Mouse (Mus musculus) hindbrain, embryonic 13.5 days (tissue): ENCODE measurements around the gene Atg4d. TPM values are rescaled to one million over a fixed set of nuclear protein-coding genes. Genes with fewer than 3 reads are reported as not detected.
"Not testable (repeated sequence)": the region's sequence is repeated elsewhere in the genome, so short reads cannot be mapped to it uniquely, and the experiment has no call there.

ENCODE experiments used
- ATAC-seq: fragments of 200-750 bp; cut with Nextera tagmentation; 2 replicates; pipeline ENCODE4 v1.8.0; 2017; ENCODE audit warnings: moderate TSS enrichment; ENCODE audit not compliant: low FRiP score
- H3K27ac ChIP-seq: fragments of 300-500 bp; sonication (generic); 2 replicates; pipeline ENCODE4 v1.5.1; 2015; ENCODE audit warnings: inconsistent platforms, mild to moderate bottlenecking, moderate library complexity
- H3K27me3 ChIP-seq: fragments of 300-500 bp; sonication (generic); 2 replicates; pipeline ENCODE4 v1.6.1; 2015; ENCODE audit warnings: mild to moderate bottlenecking, inconsistent platforms
- H3K36me3 ChIP-seq: fragments of 300-500 bp; sonication (generic); 2 replicates; pipeline ENCODE4 v1.6.1; 2015; ENCODE audit warnings: mild to moderate bottlenecking, inconsistent platforms
- H3K4me1 ChIP-seq: fragments of 300-500 bp; sonication (generic); replicated peaks from 2 replicates; pipeline ENCODE4 v1.6.1; 2015; ENCODE audit warnings: inconsistent platforms
- H3K4me2 ChIP-seq: fragments of 300-500 bp; sonication (generic); 2 replicates; pipeline ENCODE4 v1.6.1; 2015; ENCODE audit warnings: inconsistent platforms, mild to moderate bottlenecking, moderate library complexity
- H3K4me3 ChIP-seq: fragments of 300-500 bp; sonication (generic); 2 replicates; pipeline ENCODE4 v1.5.1; 2015; ENCODE audit warnings: mild to moderate bottlenecking, inconsistent platforms
- H3K9ac ChIP-seq: fragments of 300-500 bp; sonication (generic); 2 replicates; pipeline ENCODE4 v1.6.1; 2015; ENCODE audit warnings: mild to moderate bottlenecking, inconsistent platforms
- H3K9me3 ChIP-seq: fragments of 300-500 bp; sonication (generic); 2 replicates; pipeline ENCODE4 v1.6.1; 2016; ENCODE audit warnings: inconsistent platforms
- WGBS: fragments of 180-500 bp; shearing (Covaris S2); methylation state at CpG from one replicate; pipeline ENCODE4 v1.1.7; 2015; 5-methylcytosine and 5-hydroxymethylcytosine counted together
- polyA plus RNA-seq: library from polyadenylated mRNA; unstranded; fragments of >200 nt; fragmentation: Nextera tagmentation; extraction: Ambion mirVana; gene quantifications from 2 replicates; pipeline ENCODE4 v1.2.1, GENCODE M21; 2015

The Atg4d gene
- 51.1 and 51.8 TPM in 2 replicates for polyA plus RNA-seq

- Histone ChIP-seq H3K9ac (peak within 1 kb of the TSS; percentile 90), H3K36me3 (peaks cover 32% of the 10 kb centered on the region), H3K27ac (peak within 1 kb of the TSS; percentile 85), H3K27me3 (peaks cover 3% of the 10 kb centered on the region; the same call in 1 of the 2 replicates), H3K9me3 (no peaks in the 10 kb centered on the region), H3K4me1 (peaks cover 25% of the 10 kb centered on the region), H3K4me2 (peak within 1 kb of the TSS; percentile 90), H3K4me3 (peak within 1 kb of the TSS; percentile 82)
- peak; percentile 98 for ATAC-seq
- WGBS: under 1% methylated on average over 49 of the region's 49 CpGs
Observed at GRCm38 (mm10) chr9:21265000-21265561, at the start of gene Atg4d. TSS of gene Atg4d (plus strand) at chr9:21265293.

GRCm38 (mm10) chr9:21216050-21216841, 48.8 kb upstream of the Atg4d start:
- no peak overlapping the region; the same call in 1 of the 2 replicates for H3K27ac ChIP-seq
- 0 out of 2 replicates have a peak overlapping the region, but pooled peaks have one; percentile 16 for H3K4me2 ChIP-seq
- H3K9me3 ChIP-seq: no peaks in the 10 kb centered on the region
- 64% methylated on average over 25 of the region's 25 CpGs for WGBS
- 0 out of 2 replicates have a peak, but pooled peaks cover 5% of the 10 kb centered on the region for H3K27me3 ChIP-seq
- H3K9ac ChIP-seq: 0 out of 2 replicates have a peak overlapping the region, but pooled peaks have one; percentile 31
- peaks cover 17% of the 10 kb centered on the region for H3K4me1 ChIP-seq
- H3K4me3 ChIP-seq: no peak overlapping the region
- peaks cover 10% of the 10 kb centered on the region for H3K36me3 ChIP-seq
- peak; percentile 46; the same call in 1 of the 2 replicates for ATAC-seq

- H3K4me1 ChIP-seq: peaks cover 17% of the 10 kb centered on the region
- no peaks in the 10 kb centered on the region for H3K27me3 ChIP-seq
- H3K4me3 ChIP-seq: no peak overlapping the region
- no peak overlapping the region for H3K4me2 ChIP-seq
- ATAC-seq: no peak
- no peaks in the 10 kb centered on the region; the same call in 1 of the 2 replicates for H3K9me3 ChIP-seq
- H3K27ac ChIP-seq: no peak overlapping the region
- WGBS: 57% methylated on average over 3 of the region's 3 CpGs
- H3K9ac ChIP-seq: no peak overlapping the region
- no peaks in the 10 kb centered on the region for H3K36me3 ChIP-seq
Observed at GRCm38 (mm10) chr9:21219820-21220219, 45.3 kb upstream of the Atg4d start.

- peak; percentile 88 for ATAC-seq
Observed at GRCm38 (mm10) chr9:21220490-21221382, 44.4 kb upstream of the Atg4d start.

GRCm38 (mm10) chr9:21221383-21221929, 43.6 kb upstream of the Atg4d start:
- H3K4me3 ChIP-seq: no peak overlapping the region
- H3K4me1 ChIP-seq: peaks cover 19% of the 10 kb centered on the region
- H3K27me3 ChIP-seq: 0 out of 2 replicates have a peak, but pooled peaks cover 8% of the 10 kb centered on the region
- WGBS: 16% methylated on average over 7 of the region's 7 CpGs
- no peaks in the 10 kb centered on the region; the same call in 1 of the 2 replicates for H3K9me3 ChIP-seq
- ATAC-seq: 0 out of 2 replicates have a peak, but pooled peaks have one; percentile 1
- H3K36me3 ChIP-seq: no peaks in the 10 kb centered on the region
- H3K9ac ChIP-seq: no peak overlapping the region
- no peak overlapping the region for H3K27ac ChIP-seq
- no peak overlapping the region for H3K4me2 ChIP-seq

More at GRCm38 (mm10) chr9:21220490-21221382, 44.4 kb upstream of the Atg4d start:
- 0 out of 2 replicates have a peak, but pooled peaks cover 7% of the 10 kb centered on the region for H3K27me3 ChIP-seq
- H3K9ac ChIP-seq: no peak overlapping the region
- peaks cover 25% of the 10 kb centered on the region for H3K4me1 ChIP-seq
- WGBS: 15% methylated on average over 21 of the region's 21 CpGs
- no peaks in the 10 kb centered on the region; the same call in 1 of the 2 replicates for H3K9me3 ChIP-seq
- H3K36me3 ChIP-seq: no peaks in the 10 kb centered on the region
- peak overlapping the region; percentile 45 for H3K4me2 ChIP-seq
- peak overlapping the region; percentile 26 for H3K4me3 ChIP-seq
- H3K27ac ChIP-seq: no peak overlapping the region

- Histone ChIP-seq H3K27me3 (0 out of 2 replicates have a peak, but pooled peaks cover 11% of the 10 kb centered on the region), H3K4me1 (peaks cover 25% of the 10 kb centered on the region)
- not testable (repeated sequence) for H3K4me3 ChIP-seq, H3K9me3 ChIP-seq, H3K9ac ChIP-seq, H3K4me2 ChIP-seq, ATAC-seq, H3K36me3 ChIP-seq, H3K27ac ChIP-seq
- 95% methylated on average over 2 of the region's 2 CpGs for WGBS
Observed at GRCm38 (mm10) chr9:21223490-21223889, 41.6 kb upstream of the Atg4d start.

- Histone ChIP-seq H3K9ac (no peak overlapping the region), H3K4me1 (peaks cover 25% of the 10 kb centered on the region), H3K27ac (no peak overlapping the region), H3K27me3 (0 out of 2 replicates have a peak, but pooled peaks cover 11% of the 10 kb centered on the region), H3K4me3 (no peak overlapping the region), H3K4me2 (no peak overlapping the region), H3K9me3 (no peaks in the 10 kb centered on the region; the same call in 1 of the 2 replicates), H3K36me3 (no peaks in the 10 kb centered on the region; the same call in 1 of the 2 replicates)
- no peak for ATAC-seq
- 91% methylated on average over 6 of the region's 6 CpGs for whole genome bisulfite sequencing
Observed at GRCm38 (mm10) chr9:21223906-21224305, 41.2 kb upstream of the Atg4d start.

GRCm38 (mm10) chr9:21224576-21225414, 40.3 kb upstream of the Atg4d start:
- ATAC-seq: no peak

GRCm38 (mm10) chr9:21225415-21225758, 39.7 kb upstream of the Atg4d start:
- 17% methylated on average over 7 of the region's 7 CpGs for WGBS
- Histone ChIP-seq H3K4me3 (no peak overlapping the region), H3K9ac (peak overlapping the region; percentile 59; the same call in 1 of the 2 replicates)

More at GRCm38 (mm10) chr9:21224576-21225414, 40.3 kb upstream of the Atg4d start:
- Histone ChIP-seq H3K9me3 (no peaks in the 10 kb centered on the region; the same call in 1 of the 2 replicates), H3K4me2 (peak overlapping the region; percentile 44), H3K4me3 (peak overlapping the region; percentile 18; the same call in 1 of the 2 replicates), H3K4me1 (peaks cover 25% of the 10 kb centered on the region), H3K9ac (peak overlapping the region; percentile 59; the same call in 1 of the 2 replicates), H3K27ac (no peak overlapping the region), H3K36me3 (peaks cover 8% of the 10 kb centered on the region), H3K27me3 (0 out of 2 replicates have a peak, but pooled peaks cover 11% of the 10 kb centered on the region)
- WGBS: 23% methylated on average over 26 of the region's 26 CpGs

GRCm38 (mm10) chr9:21227342-21227741, 37.8 kb upstream of the Atg4d start:
- peak overlapping the region; percentile 58 for H3K9ac ChIP-seq
- 16% methylated on average over 16 of the region's 16 CpGs for WGBS
- peak; percentile 40; the same call in 1 of the 2 replicates for ATAC-seq
- H3K9me3 ChIP-seq: no peaks in the 10 kb centered on the region; the same call in 1 of the 2 replicates
- H3K27ac ChIP-seq: no peak overlapping the region; the same call in 1 of the 2 replicates
- peak overlapping the region; percentile 20 for H3K4me3 ChIP-seq
- peaks cover 32% of the 10 kb centered on the region for H3K36me3 ChIP-seq
- H3K4me2 ChIP-seq: peak overlapping the region; percentile 48
- peaks cover 18% of the 10 kb centered on the region for H3K4me1 ChIP-seq
- 0 out of 2 replicates have a peak, but pooled peaks cover 11% of the 10 kb centered on the region for H3K27me3 ChIP-seq

More at GRCm38 (mm10) chr9:21225415-21225758, 39.7 kb upstream of the Atg4d start:
- Histone ChIP-seq H3K27ac (no peak overlapping the region), H3K4me2 (peak overlapping the region; percentile 44), H3K9me3 (no peaks in the 10 kb centered on the region; the same call in 1 of the 2 replicates), H3K4me1 (peaks cover 25% of the 10 kb centered on the region), H3K27me3 (0 out of 2 replicates have a peak, but pooled peaks cover 11% of the 10 kb centered on the region), H3K36me3 (peaks cover 14% of the 10 kb centered on the region)
- no peak for ATAC-seq
